Mouse (Mus musculus): ENCODE results near the gene Ank2. TPM values are rescaled to one million over a fixed set of nuclear protein-coding genes. Genes with fewer than 3 reads are reported as not detected.

The Ank2 gene
- polyA plus RNA-seq, 1 experiment, result 0.29 TPM

DNA sequence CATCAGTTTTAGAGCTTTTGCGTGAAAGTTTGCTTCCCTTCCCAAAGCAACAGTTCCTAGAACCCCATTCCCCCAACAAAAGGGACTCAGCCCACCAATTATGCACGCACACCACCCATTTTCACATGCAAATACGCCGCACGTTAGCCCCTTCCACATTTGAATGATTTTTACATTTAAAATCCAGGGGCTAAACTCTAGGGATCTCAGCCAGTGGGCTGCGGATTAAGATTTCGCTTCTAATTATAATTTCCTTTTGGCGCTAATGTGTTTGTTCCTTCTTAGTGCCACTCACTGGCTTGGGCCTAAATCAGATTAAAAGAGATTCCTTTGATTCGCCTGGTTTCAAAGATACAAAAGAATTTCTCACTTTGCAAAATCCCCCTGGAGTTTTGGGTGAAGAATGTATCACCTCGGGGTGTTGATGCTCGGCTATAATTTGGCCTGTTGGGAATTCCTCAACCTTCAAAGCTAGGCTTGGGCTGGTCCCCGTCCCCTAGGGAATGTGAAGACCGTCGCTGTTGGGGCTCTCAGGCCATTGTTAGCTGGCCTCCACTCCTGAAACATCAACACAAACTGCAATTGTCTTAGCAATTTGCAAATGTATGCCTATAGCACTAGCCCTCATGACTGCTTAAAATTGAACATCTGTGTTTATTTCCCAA lies 35.2 kb downstream of the Ank2 start:
- Histone ChIP-seq H3K9me3 (ENCODE audit: control insufficient read depth, low read length) (no peaks in the 10 kb centered on the region), H3K36me3 (ENCODE audit: control insufficient read depth) (no peaks in the 10 kb centered on the region), H3K4me1 (ENCODE audit: control insufficient read depth) (peaks cover 40% of the 10 kb centered on the region), H3K4me3 (replicated peaks) (no peak overlapping the region), H3K27me3 (ENCODE audit: control insufficient read depth) (no peaks in the 10 kb centered on the region)
- TF ChIP-seq GATA1 (IDR thresholded peaks at IDR 0.05; ENCODE audit: low read length), result no peak
- TF ChIP-seq TAL1 (IDR thresholded peaks at IDR 0.05; ENCODE audit: low read length), result no peak

DNA sequence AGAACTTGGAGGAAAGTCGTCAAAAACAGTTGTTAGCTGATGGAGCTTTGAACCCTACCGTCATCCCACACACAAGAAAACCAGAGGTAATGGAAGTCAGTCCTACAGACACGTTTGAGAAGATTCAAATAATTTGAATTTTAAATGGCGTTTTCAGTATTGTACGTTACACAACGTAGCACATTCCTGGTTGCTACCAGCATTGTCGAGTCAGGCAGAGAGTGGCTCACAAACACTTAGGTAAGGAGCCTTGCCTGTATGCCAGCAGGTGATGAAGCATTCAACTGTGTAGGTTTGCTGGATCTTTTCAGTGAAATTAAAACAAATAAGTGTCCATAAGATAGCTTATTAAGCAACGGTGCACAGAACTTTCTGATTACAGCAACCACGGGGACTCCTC lies 36.0 kb downstream of the Ank2 start:
- Histone ChIP-seq H3K4me1 (ENCODE audit: control insufficient read depth) (peaks cover 40% of the 10 kb centered on the region), H3K4me3 (replicated peaks) (no peak overlapping the region), H3K9me3 (ENCODE audit: control insufficient read depth, low read length) (no peaks in the 10 kb centered on the region), H3K36me3 (ENCODE audit: control insufficient read depth) (no peaks in the 10 kb centered on the region), H3K27me3 (ENCODE audit: control insufficient read depth) (no peaks in the 10 kb centered on the region)
- no peak for TF ChIP-seq TAL1 (IDR thresholded peaks at IDR 0.05; ENCODE audit: low read length)
- no peak for TF ChIP-seq GATA1 (IDR thresholded peaks at IDR 0.05; ENCODE audit: low read length)

DNA sequence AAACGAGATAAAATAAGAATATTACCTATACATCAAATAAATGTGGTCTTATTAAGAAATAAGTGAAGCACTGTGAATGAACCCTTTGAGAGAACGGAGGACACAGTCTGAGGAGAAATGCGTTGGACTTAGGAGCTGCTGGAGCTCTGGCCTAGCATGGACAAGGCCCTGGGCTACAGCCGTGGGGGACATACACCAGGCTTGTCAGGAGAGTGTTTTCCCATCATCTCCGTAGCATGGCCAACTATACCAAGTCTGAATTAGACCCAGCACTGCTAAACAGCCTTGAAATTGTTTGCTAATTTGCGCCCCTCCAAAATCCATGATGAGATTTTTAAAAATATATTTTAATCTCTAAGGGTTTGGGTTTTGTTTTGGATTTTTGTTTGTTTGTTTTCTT lies 36.7 kb downstream of the Ank2 start:
- Histone ChIP-seq H3K4me3 (replicated peaks) (no peak overlapping the region), H3K9me3 (ENCODE audit: control insufficient read depth, low read length) (no peaks in the 10 kb centered on the region), H3K36me3 (ENCODE audit: control insufficient read depth) (no peaks in the 10 kb centered on the region), H3K27me3 (ENCODE audit: control insufficient read depth) (no peaks in the 10 kb centered on the region), H3K4me1 (ENCODE audit: control insufficient read depth) (peaks cover 42% of the 10 kb centered on the region)
- TF ChIP-seq TAL1 (IDR thresholded peaks at IDR 0.05; ENCODE audit: low read length) (no peak), GATA1 (IDR thresholded peaks at IDR 0.05; ENCODE audit: low read length) (no peak)

DNA sequence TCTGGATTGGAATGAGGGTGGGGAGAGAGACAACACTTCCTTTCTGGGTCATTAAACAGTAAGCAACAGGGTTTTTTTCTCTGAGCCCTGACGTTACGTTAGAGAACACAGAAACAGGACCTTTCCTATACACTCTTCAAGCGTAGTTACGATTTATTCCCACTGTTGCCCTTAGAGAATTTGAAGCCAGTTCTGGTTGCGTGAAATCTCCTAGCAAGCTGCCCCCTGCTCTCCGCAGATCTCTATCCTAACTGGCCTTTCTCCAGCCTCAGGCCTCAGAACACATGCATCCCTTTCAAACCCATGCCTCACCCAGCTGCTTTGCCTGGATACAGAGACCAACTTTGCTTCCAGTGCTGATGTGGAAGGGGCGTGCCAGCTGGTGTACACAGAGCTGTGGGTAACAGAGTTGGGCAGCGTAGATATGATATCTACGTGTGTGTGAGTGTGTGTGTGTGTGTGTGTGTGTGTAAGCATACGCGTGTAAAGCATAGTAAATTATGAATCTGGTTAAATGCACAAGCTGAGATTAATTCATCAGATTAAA lies 38.2 kb downstream of the Ank2 start:
- peaks cover 35% of the 10 kb centered on the region for H3K4me1 ChIP-seq (ENCODE audit: control insufficient read depth)
- TF ChIP-seq TAL1 (IDR thresholded peaks at IDR 0.05; ENCODE audit: low read length) (no peak), GATA1 (IDR thresholded peaks at IDR 0.05; ENCODE audit: low read length) (no peak)
- no peaks in the 10 kb centered on the region for H3K27me3 ChIP-seq (ENCODE audit: control insufficient read depth)
- no peak overlapping the region for H3K4me3 ChIP-seq (replicated peaks)
- no peaks in the 10 kb centered on the region for H3K9me3 ChIP-seq (ENCODE audit: control insufficient read depth, low read length)
- H3K36me3 ChIP-seq (ENCODE audit: control insufficient read depth), result no peaks in the 10 kb centered on the region

DNA sequence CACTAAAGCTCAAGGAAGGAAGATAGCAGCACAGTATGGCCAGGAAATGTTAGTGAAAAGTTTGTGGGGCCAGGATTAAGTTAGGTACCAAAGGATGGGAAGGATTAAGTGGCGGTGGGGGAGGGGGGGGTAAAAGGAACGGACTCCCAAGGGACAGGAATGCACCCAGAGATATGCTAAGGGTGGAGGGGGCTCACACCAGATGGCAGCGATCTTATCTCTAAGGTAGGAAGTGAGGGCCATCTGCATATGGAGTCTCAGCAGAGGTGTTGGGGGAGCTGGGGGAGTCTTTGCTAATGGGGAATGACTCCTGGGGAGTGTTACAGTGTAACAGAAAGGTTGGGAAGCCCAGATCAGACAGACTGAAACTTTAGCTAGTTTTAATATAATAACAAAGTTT lies 39.3 kb downstream of the Ank2 start:
- Histone ChIP-seq H3K4me3 (replicated peaks) (no peak overlapping the region), H3K4me1 (ENCODE audit: control insufficient read depth) (peaks cover 35% of the 10 kb centered on the region), H3K9me3 (ENCODE audit: control insufficient read depth, low read length) (no peaks in the 10 kb centered on the region), H3K27me3 (ENCODE audit: control insufficient read depth) (no peaks in the 10 kb centered on the region), H3K36me3 (ENCODE audit: control insufficient read depth) (no peaks in the 10 kb centered on the region)
- no peak for TF ChIP-seq TAL1 (IDR thresholded peaks at IDR 0.05; ENCODE audit: low read length)

DNA sequence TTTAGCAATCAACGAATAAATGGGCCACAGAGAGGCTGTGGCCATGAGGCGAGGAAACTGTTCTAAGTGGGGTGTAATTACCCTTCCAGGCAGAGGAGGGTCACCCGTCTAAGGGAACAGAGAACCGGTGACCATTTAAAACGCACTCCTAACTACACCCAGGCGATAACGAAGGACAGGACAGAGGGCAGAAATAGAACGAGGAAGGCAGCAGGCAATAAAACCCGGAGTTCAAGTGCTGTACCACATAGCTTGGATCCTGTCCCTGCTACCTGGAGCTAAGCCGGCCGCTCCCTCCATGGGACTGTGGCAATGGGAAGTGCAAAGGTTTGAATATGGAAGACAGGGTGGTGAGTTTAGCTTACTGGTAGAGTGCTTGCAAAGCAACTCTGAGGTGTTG lies 40.2 kb downstream of the Ank2 start:
- Histone ChIP-seq H3K36me3 (ENCODE audit: control insufficient read depth) (no peaks in the 10 kb centered on the region), H3K27me3 (ENCODE audit: control insufficient read depth) (no peaks in the 10 kb centered on the region), H3K9me3 (ENCODE audit: control insufficient read depth, low read length) (no peaks in the 10 kb centered on the region), H3K4me1 (ENCODE audit: control insufficient read depth) (peaks cover 35% of the 10 kb centered on the region), H3K4me3 (replicated peaks) (peak overlapping the region; percentile 54)
- TF ChIP-seq TAL1 (IDR thresholded peaks at IDR 0.05; ENCODE audit: low read length) (no peak), GATA1 (IDR thresholded peaks at IDR 0.05; ENCODE audit: low read length) (no peak)

DNA sequence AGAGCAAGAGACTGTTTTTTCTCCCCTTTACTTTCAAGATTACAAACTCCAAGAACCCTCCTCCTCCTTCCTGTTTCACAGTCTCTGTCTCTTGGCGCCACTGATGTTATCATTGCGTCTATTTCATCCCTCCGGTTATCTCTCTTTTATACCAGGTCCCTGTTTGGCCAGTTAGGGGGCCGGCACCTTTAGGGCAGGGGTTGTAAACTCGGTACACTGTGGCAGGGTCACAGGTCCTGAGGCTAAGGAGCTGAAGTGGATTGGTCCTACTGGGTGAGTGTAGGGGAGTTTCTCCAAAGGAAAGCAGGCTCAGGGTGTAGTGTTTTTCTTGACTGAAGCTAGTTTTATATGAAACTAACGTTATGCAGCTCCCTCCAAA lies 40.7 kb downstream of the Ank2 start:
- TF ChIP-seq GATA1 (IDR thresholded peaks at IDR 0.05; ENCODE audit: low read length) (no peak), TAL1 (IDR thresholded peaks at IDR 0.05; ENCODE audit: low read length) (no peak)
- Histone ChIP-seq H3K4me1 (ENCODE audit: control insufficient read depth) (peaks cover 35% of the 10 kb centered on the region), H3K27me3 (ENCODE audit: control insufficient read depth) (no peaks in the 10 kb centered on the region), H3K9me3 (ENCODE audit: control insufficient read depth, low read length) (no peaks in the 10 kb centered on the region), H3K36me3 (ENCODE audit: control insufficient read depth) (no peaks in the 10 kb centered on the region), H3K4me3 (replicated peaks) (peak overlapping the region; percentile 54)

DNA sequence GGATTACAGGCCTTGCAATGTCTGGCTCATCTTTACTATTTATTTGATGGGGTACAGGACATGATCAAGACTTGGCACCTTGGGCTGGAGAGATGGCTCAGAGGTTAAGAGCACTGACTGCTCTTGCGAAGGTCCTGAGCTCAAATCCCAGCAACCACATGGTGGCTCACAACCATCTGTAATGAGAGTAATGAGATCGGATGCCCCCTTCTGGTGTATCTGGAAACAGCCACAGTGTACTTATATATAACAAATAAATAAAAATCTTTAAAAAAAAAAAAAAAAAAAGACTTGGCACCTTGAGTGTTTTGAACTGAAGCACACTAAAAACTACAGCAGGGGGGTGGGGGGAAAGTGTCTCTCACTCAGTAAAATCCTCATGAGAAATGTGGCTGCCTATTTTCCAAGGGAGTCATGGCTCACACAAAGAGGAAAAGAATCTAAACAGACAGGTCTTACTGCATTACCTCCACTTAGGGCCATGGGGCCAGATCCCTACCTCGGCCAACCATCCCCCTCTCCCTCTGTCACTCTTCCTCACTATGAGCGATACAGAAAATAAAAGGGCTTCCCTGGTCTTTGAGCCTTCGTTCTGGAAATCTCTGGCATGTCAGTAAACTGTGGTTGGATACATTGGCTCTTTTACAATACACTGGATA lies 41.3 kb downstream of the Ank2 start:
- TF ChIP-seq GATA1 (IDR thresholded peaks at IDR 0.05; ENCODE audit: low read length) (no peak), TAL1 (IDR thresholded peaks at IDR 0.05; ENCODE audit: low read length) (no peak)
- H3K4me1 ChIP-seq (ENCODE audit: control insufficient read depth), result peaks cover 35% of the 10 kb centered on the region
- H3K36me3 ChIP-seq (ENCODE audit: control insufficient read depth), result no peaks in the 10 kb centered on the region
- no peaks in the 10 kb centered on the region for H3K9me3 ChIP-seq (ENCODE audit: control insufficient read depth, low read length)
- no peaks in the 10 kb centered on the region for H3K27me3 ChIP-seq (ENCODE audit: control insufficient read depth)
- peak overlapping the region; percentile 54 for H3K4me3 ChIP-seq (replicated peaks)

DNA sequence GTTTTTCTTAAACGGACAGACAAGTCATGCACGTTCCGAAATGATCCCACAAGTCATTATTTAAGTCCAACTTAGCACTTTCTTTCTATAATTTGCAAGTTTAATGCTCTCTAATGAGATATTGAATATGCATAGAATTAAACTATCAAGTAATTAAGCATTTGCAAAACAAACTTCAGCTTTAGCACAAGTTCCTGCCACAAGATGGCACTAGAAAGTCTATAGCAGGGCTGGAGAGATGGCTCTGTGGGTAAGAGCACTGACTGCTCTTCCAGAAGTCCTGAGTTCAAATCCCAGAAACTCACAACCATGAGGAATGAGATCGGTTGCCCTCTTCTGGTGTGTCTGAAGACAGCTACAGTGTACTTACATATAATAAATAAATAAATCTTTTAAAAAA lies 45.4 kb downstream of the Ank2 start:
- Histone ChIP-seq H3K27me3 (ENCODE audit: control insufficient read depth) (no peaks in the 10 kb centered on the region), H3K9me3 (ENCODE audit: control insufficient read depth, low read length) (no peaks in the 10 kb centered on the region), H3K36me3 (ENCODE audit: control insufficient read depth) (no peaks in the 10 kb centered on the region), H3K4me1 (ENCODE audit: control insufficient read depth) (peaks cover 11% of the 10 kb centered on the region), H3K4me3 (replicated peaks) (no peak overlapping the region)
- TF ChIP-seq GATA1 (IDR thresholded peaks at IDR 0.05; ENCODE audit: low read length) (no peak), TAL1 (IDR thresholded peaks at IDR 0.05; ENCODE audit: low read length) (no peak)
